8 mouse cellular contexts compared by ENCODE assay signal in genomic region chr1:185364183-185364540, GRCm38 (mm10). TPM values are rescaled to one million over a fixed set of nuclear protein-coding genes. Genes with fewer than 3 reads are reported as not detected.
DNase-seq lines count a peak whose midpoint lies in the region; ATAC-seq and TF ChIP-seq lines count a peak whose summit lies in the region.

No protein-coding gene starts in this region.

- no peaks in the 10 kb centered on the region for H3K9me3 ChIP-seq in kidney, embryonic 15.5 days (replicated peaks)
- H3K9me3 ChIP-seq in embryonic facial prominence, embryonic 13.5 days = no peaks in the 10 kb centered on the region
- no peaks in the 10 kb centered on the region for H3K9me3 ChIP-seq in intestine, embryonic 14.5 days (ENCODE audit: control insufficient read depth, low read length)

- peak overlapping the region; percentile 80 for H3K4me2 ChIP-seq in kidney, embryonic 15.5 days
- peak overlapping the region; percentile 63 for H3K4me2 ChIP-seq in embryonic facial prominence, embryonic 13.5 days
- H3K4me2 ChIP-seq in intestine, embryonic 14.5 days (ENCODE audit: low read length) = peak overlapping the region; percentile 83
- peak overlapping the region; percentile 92 for H3K4me2 ChIP-seq in myocyte (ENCODE audit: low read depth)

- no peaks in the 10 kb centered on the region for H3K27me3 ChIP-seq in kidney, embryonic 15.5 days
- no peaks in the 10 kb centered on the region for H3K27me3 ChIP-seq in embryonic facial prominence, embryonic 13.5 days
- no peaks in the 10 kb centered on the region for H3K27me3 ChIP-seq in intestine, embryonic 14.5 days (replicated peaks; ENCODE audit: control insufficient read depth, insufficient read depth, low read length)
- no peaks in the 10 kb centered on the region for H3K27me3 ChIP-seq in myocyte (ENCODE audit: control insufficient read depth, insufficient read depth, insufficient read length)

- TF ChIP-seq POLR2A in myocyte (IDR thresholded peaks at IDR 0.05; ENCODE audit: insufficient read length, low read depth) = no peak

- peaks cover 23% of the 10 kb centered on the region for H3K36me3 ChIP-seq in kidney, embryonic 15.5 days
- H3K36me3 ChIP-seq in embryonic facial prominence, embryonic 13.5 days = peaks cover 11% of the 10 kb centered on the region
- H3K36me3 ChIP-seq in intestine, embryonic 14.5 days (ENCODE audit: control insufficient read depth, insufficient read depth, low read length) = peaks cover 20% of the 10 kb centered on the region
- H3K36me3 ChIP-seq in myocyte (ENCODE audit: control insufficient read depth, insufficient read depth) = peaks cover 6% of the 10 kb centered on the region

- no peak overlapping the region for H3K27ac ChIP-seq in kidney, embryonic 15.5 days
- peak overlapping the region; percentile 94; the same call in 1 of the 2 replicates for H3K27ac ChIP-seq in embryonic facial prominence, embryonic 13.5 days
- H3K27ac ChIP-seq in intestine, embryonic 14.5 days (ENCODE audit: low read depth) = no peak overlapping the region

- peak overlapping the region; percentile 86; the same call in 1 of the 2 replicates for H3K9ac ChIP-seq in kidney, embryonic 15.5 days
- H3K9ac ChIP-seq in embryonic facial prominence, embryonic 13.5 days = peak overlapping the region; percentile 90
- peak overlapping the region; percentile 90; the same call in 1 of the 2 replicates for H3K9ac ChIP-seq in intestine, embryonic 14.5 days (ENCODE audit: low read length)

- DNase-seq in kidney, adult 18-20 months = no peak
- no peak for DNase-seq in intestine, embryonic 14.5 days (ENCODE audit: low spot score)
- DNase-seq in spleen, postnatal 14 days (ENCODE audit: low spot score in 2 of 2) = no peak
- DNase-seq in urinary bladder, postnatal 4 days (ENCODE audit: low spot score in 2 of 2) = no peak
- DNase-seq in gastrocnemius, postnatal 10 days = no peak

- peaks cover 58% of the 10 kb centered on the region for H3K79me2 ChIP-seq in myocyte (ENCODE audit: control insufficient read depth, insufficient read depth)

- no peak overlapping the region for H3ac ChIP-seq in myocyte (ENCODE audit: control insufficient read depth, insufficient read length)

- no peak for ATAC-seq in kidney, embryonic 15.5 days (replicated peaks; ENCODE audit: low FRiP score)
- ATAC-seq in embryonic facial prominence, embryonic 13.5 days (ENCODE audit: insufficient number of reproducible peaks, insufficient read depth, low FRiP score, low TSS enrichment, low read depth) = no peak
- ATAC-seq in intestine, embryonic 14.5 days (replicated peaks; ENCODE audit: low FRiP score, low TSS enrichment, low read depth) = no peak

- H3K4me3 ChIP-seq in kidney, embryonic 15.5 days (replicated peaks) = peak overlapping the region; percentile 76
- peak overlapping the region; percentile 90 for H3K4me3 ChIP-seq in embryonic facial prominence, embryonic 13.5 days
- H3K4me3 ChIP-seq in intestine, embryonic 14.5 days (ENCODE audit: low read depth, low read length) = peak overlapping the region; percentile 90
- H3K4me3 ChIP-seq in myocyte = peak overlapping the region; percentile 71

- H3K4me1 ChIP-seq in kidney, embryonic 15.5 days = peaks cover 27% of the 10 kb centered on the region
- peaks cover 27% of the 10 kb centered on the region for H3K4me1 ChIP-seq in embryonic facial prominence, embryonic 13.5 days
- peaks cover 21% of the 10 kb centered on the region for H3K4me1 ChIP-seq in intestine, embryonic 14.5 days (replicated peaks; ENCODE audit: control insufficient read depth, insufficient read depth, low read length)

- whole genome bisulfite sequencing in kidney, embryonic 15.5 days = 32% methylated on average over 6 of the region's 6 CpGs
- 37% methylated on average over 6 of the region's 6 CpGs for WGBS in embryonic facial prominence, embryonic 13.5 days
- WGBS in intestine, embryonic 14.5 days = 38% methylated on average over 6 of the region's 6 CpGs

TF ChIP-seq in myocyte, 11 proteins besides CTCF, POLR2A, EP300 and RAD21:
- TF ChIP-seq TCF12 (IDR thresholded peaks at IDR 0.05; ENCODE audit: insufficient read depth, poor library complexity, severe bottlenecking) = no peak
- no peak for TF ChIP-seq REST (IDR thresholded peaks at IDR 0.05; ENCODE audit: insufficient read depth, insufficient read length)

RNA-seq across cellular contexts. Expression of gene Eprs, which starts 1.3 kb away (rescaled TPM):
- polyA plus RNA-seq in kidney, embryonic 15.5 days (2015; fragmentation: Nextera tagmentation; extraction: Ambion mirVana) = 142 and 160 TPM in 2 replicates
- polyA plus RNA-seq in embryonic facial prominence, embryonic 13.5 days (2015; fragmentation: Nextera tagmentation; extraction: Ambion mirVana) = 151 and 161 TPM in 2 replicates
- 143 and 149 TPM in 2 replicates for polyA plus RNA-seq in intestine, embryonic 14.5 days (2014; fragmentation: Nextera tagmentation; extraction: Ambion mirVana)
- polyA plus RNA-seq in myocyte (2012; fragmentation: generic; extraction: Trizol) = 94.5 TPM
- 100 to 1,000 TPM; 113 to 115 TPM for total RNA-seq in gastrocnemius, postnatal 10 days (2021)

RNA-seq across cellular contexts. Expression of gene Bpnt1, which starts 32.2 kb away (rescaled TPM):
- polyA plus RNA-seq in kidney, embryonic 15.5 days (2015; fragmentation: Nextera tagmentation; extraction: Ambion mirVana) = 53.2 and 54.3 TPM in 2 replicates
- polyA plus RNA-seq in embryonic facial prominence, embryonic 13.5 days (2015; fragmentation: Nextera tagmentation; extraction: Ambion mirVana) = 21.8 and 23.5 TPM in 2 replicates
- 52.3 and 52.6 TPM in 2 replicates for polyA plus RNA-seq in intestine, embryonic 14.5 days (2014; fragmentation: Nextera tagmentation; extraction: Ambion mirVana)
- polyA plus RNA-seq in myocyte (2012; fragmentation: generic; extraction: Trizol) = 20.0 TPM
- total RNA-seq in gastrocnemius, postnatal 10 days (2021) = 10 to 100 TPM; 21.8 to 22.6 TPM

RNA-seq across cellular contexts. Expression of gene Iars2, which starts 35.0 kb away (rescaled TPM):
- polyA plus RNA-seq in kidney, embryonic 15.5 days (2015; fragmentation: Nextera tagmentation; extraction: Ambion mirVana) = 30.4 and 32.7 TPM in 2 replicates
- polyA plus RNA-seq in embryonic facial prominence, embryonic 13.5 days (2015; fragmentation: Nextera tagmentation; extraction: Ambion mirVana) = 23.3 and 27.4 TPM in 2 replicates
- polyA plus RNA-seq in intestine, embryonic 14.5 days (2014; fragmentation: Nextera tagmentation; extraction: Ambion mirVana) = 46.3 and 52.7 TPM in 2 replicates
- polyA plus RNA-seq in myocyte (2012; fragmentation: generic; extraction: Trizol) = 16.2 TPM
- total RNA-seq in gastrocnemius, postnatal 10 days (2021) = 10 to 100 TPM; 50.2 to 56.3 TPM
